Mouse (Mus musculus) thymus, adult 2 months (tissue): ENCODE measurements around the gene Cisd1. TPM values are rescaled to one million over a fixed set of nuclear protein-coding genes. Genes with fewer than 3 reads are reported as not detected.

Experiments
- DNase-seq: peaks from one replicate; pipeline ENCODE4 v3.0.0; 2021
- H3K27ac ChIP-seq: fragments of 200-500 bp; 2 replicates; pipeline ENCODE4 v1.5.1; 2012; ENCODE audit warnings: low read length, control low read depth; ENCODE audit not compliant: control insufficient read depth, insufficient read depth
- H3K27me3 ChIP-seq: fragments of 200-500 bp; 2 replicates; pipeline ENCODE4 v1.6.1; 2012; ENCODE audit warnings: mild to moderate bottlenecking, low read length, moderate library complexity, mixed read lengths; ENCODE audit not compliant: control insufficient read depth, insufficient read depth
- H3K36me3 ChIP-seq: fragments of 200-500 bp; 2 replicates; pipeline ENCODE4 v1.6.1; 2012; ENCODE audit warnings: mild to moderate bottlenecking, low read length, moderate library complexity; ENCODE audit not compliant: control insufficient read depth, insufficient read depth
- H3K4me1 ChIP-seq: fragments of 200-500 bp; replicated peaks from 2 replicates; pipeline ENCODE4 v1.6.1; 2012; ENCODE audit warnings: low read length; ENCODE audit not compliant: control insufficient read depth, insufficient read depth
- H3K4me3 ChIP-seq: fragments of 200-500 bp; 2 replicates; pipeline ENCODE4 v1.5.1; 2012; ENCODE audit warnings: mild to moderate bottlenecking, low read length, control low read depth, moderate library complexity; ENCODE audit not compliant: control insufficient read depth, insufficient read depth
- CTCF ChIP-seq: fragments of 200-500 bp; IDR thresholded peaks from 2 replicates; pipeline ENCODE4 v1.5.1; 2012; ENCODE audit warnings: mild to moderate bottlenecking, control low read depth, low read length, moderate library complexity, borderline replicate concordance; ENCODE audit not compliant: control insufficient read depth, poor library complexity, insufficient read depth; ENCODE audit errors: extremely low read depth
- POLR2A ChIP-seq: fragments of 200-500 bp; IDR thresholded peaks from 2 replicates; pipeline ENCODE4 v1.6.1; 2012; ENCODE audit warnings: mild to moderate bottlenecking, low read length, control low read depth, moderate library complexity; ENCODE audit not compliant: control insufficient read depth, poor library complexity, insufficient read depth; ENCODE audit errors: extremely low read depth
- WGBS: fragments of 180-500 bp; shearing (Covaris S2); methylation state at CpG from one replicate; pipeline ENCODE4 v1.1.7; 2018; 5-methylcytosine and 5-hydroxymethylcytosine counted together
- polyA plus RNA-seq: library from polyadenylated mRNA; depleted of rRNA; stranded (reverse); fragments of >200 nt; gene quantifications from 2 replicates; pipeline ENCODE4 v1.2.3, GENCODE M21; 2012

Gene Cisd1
- polyA plus RNA-seq, 1 experiment: 35.1 TPM

- Histone ChIP-seq H3K27me3 (no peaks in the 10 kb centered on the region), H3K4me3 (no peak overlapping the region), H3K36me3 (peaks cover 13% of the 10 kb centered on the region; the same call in 1 of the 2 replicates), H3K4me1 (no peaks in the 10 kb centered on the region), H3K27ac (no peak overlapping the region)
- 98% methylated on average over 29 of the region's 29 CpGs for WGBS
- DNase-seq: no peak
- no peak for TF ChIP-seq POLR2A
- no peak for TF ChIP-seq CTCF
These were observed 36.8 kb upstream of the Cisd1 start for GRCm38 (mm10) chr10:71381471-71382033.

GRCm38 (mm10) chr10:71380406-71380805 is 35.7 kb upstream of the Cisd1 start:
- TF ChIP-seq POLR2A: no peak
- no peak for TF ChIP-seq CTCF
- Histone ChIP-seq H3K27me3 (no peaks in the 10 kb centered on the region), H3K4me1 (no peaks in the 10 kb centered on the region), H3K4me3 (no peak overlapping the region), H3K36me3 (peaks cover 13% of the 10 kb centered on the region; the same call in 1 of the 2 replicates), H3K27ac (no peak overlapping the region)
- 95% methylated on average over 7 of the region's 7 CpGs for WGBS
- no peak for DNase-seq

- H3K27me3 ChIP-seq: no peaks in the 10 kb centered on the region
- DNase-seq: no peak
- H3K27ac ChIP-seq: no peak overlapping the region
- H3K4me1 ChIP-seq: no peaks in the 10 kb centered on the region
- WGBS: 94% methylated on average over 6 of the region's 6 CpGs
- H3K36me3 ChIP-seq: peaks cover 19% of the 10 kb centered on the region; the same call in 1 of the 2 replicates
- TF ChIP-seq POLR2A (no peak), CTCF (no peak)
- H3K4me3 ChIP-seq: no peak overlapping the region
These were observed 31.3 kb upstream of the Cisd1 start for GRCm38 (mm10) chr10:71376014-71376413.

DNA sequence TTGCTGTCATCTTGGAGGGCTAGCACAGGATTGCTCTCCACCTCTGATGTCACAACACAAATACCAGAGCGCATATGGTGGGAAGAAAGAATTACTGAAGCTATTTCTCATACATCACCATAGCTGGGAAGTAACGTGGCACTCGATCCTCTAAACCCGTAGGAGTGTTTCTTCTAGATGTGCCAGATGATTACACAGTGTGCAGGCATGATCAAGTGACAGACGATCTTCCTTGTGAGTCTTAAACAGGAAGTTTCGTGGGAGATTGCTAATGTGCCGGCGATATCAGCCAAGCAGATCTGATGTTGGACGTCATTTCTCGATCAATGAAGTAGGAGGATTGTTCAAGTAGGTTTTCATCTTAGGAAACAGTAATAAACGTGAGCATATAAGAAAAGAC is 29.0 kb upstream of the Cisd1 start:
- WGBS: 92% methylated on average over 11 of the region's 11 CpGs

GRCm38 (mm10) chr10:71371881-71372280 is 27.1 kb upstream of the Cisd1 start:
- Histone ChIP-seq H3K27ac (no peak overlapping the region), H3K27me3 (no peaks in the 10 kb centered on the region), H3K4me3 (no peak overlapping the region), H3K36me3 (peaks cover 8% of the 10 kb centered on the region; the same call in 1 of the 2 replicates), H3K4me1 (no peaks in the 10 kb centered on the region)
- WGBS: 95% methylated on average over 6 of the region's 6 CpGs
- DNase-seq: no peak
- TF ChIP-seq CTCF (no peak), POLR2A (no peak)

More for the DNA sequence above, 29.0 kb upstream of the Cisd1 start:
- Histone ChIP-seq H3K36me3 (peaks cover 19% of the 10 kb centered on the region; the same call in 1 of the 2 replicates), H3K4me3 (no peak overlapping the region), H3K27me3 (no peaks in the 10 kb centered on the region), H3K4me1 (no peaks in the 10 kb centered on the region), H3K27ac (no peak overlapping the region)
- TF ChIP-seq CTCF (no peak), POLR2A (no peak)
- no peak for DNase-seq

- 40% methylated on average over 3 of the region's 3 CpGs for WGBS
- no peak overlapping the region for H3K4me3 ChIP-seq
- TF ChIP-seq CTCF (no peak), POLR2A (no peak)
These were observed 24.7 kb upstream of the Cisd1 start for GRCm38 (mm10) chr10:71369466-71369865.

More at GRCm38 (mm10) chr10:71369466-71369865, 24.7 kb upstream of the Cisd1 start:
- no peak for DNase-seq
- Histone ChIP-seq H3K36me3 (peaks cover 11% of the 10 kb centered on the region; the same call in 1 of the 2 replicates), H3K4me1 (no peaks in the 10 kb centered on the region), H3K27ac (no peak overlapping the region), H3K27me3 (no peaks in the 10 kb centered on the region)
